Mouse (Mus musculus) hindbrain, embryonic 14.5 days (tissue): Measurements from ENCODE around the gene Atg5. TPM values are rescaled to one million over a fixed set of nuclear protein-coding genes. Genes with fewer than 3 reads are reported as not detected.

ENCODE experiments used
- ATAC-seq: fragments of 200-750 bp; cut with Nextera tagmentation; 2 replicates; pipeline ENCODE4 v1.8.0; 2017; ENCODE audit warnings: moderate number of reproducible peaks, mild to moderate bottlenecking, moderate TSS enrichment, moderate library complexity; ENCODE audit not compliant: low FRiP score
- DNase-seq: peaks from one replicate; pipeline ENCODE4 v3.0.0-alpha.2; 2015; ENCODE audit warnings: low spot score
- H3K27ac ChIP-seq: fragments of 300-500 bp; sonication (generic); 2 replicates; pipeline ENCODE4 v1.5.1; 2014; ENCODE audit warnings: mild to moderate bottlenecking, moderate library complexity
- H3K27me3 ChIP-seq: fragments of 300-500 bp; sonication (generic); 2 replicates; pipeline ENCODE4 v1.6.1; 2014; ENCODE audit warnings: mild to moderate bottlenecking, low read length, mixed read lengths; ENCODE audit not compliant: control insufficient read depth, insufficient read depth
- H3K36me3 ChIP-seq: fragments of 300-500 bp; sonication (generic); replicated peaks from 2 replicates; pipeline ENCODE4 v1.6.1; 2014; ENCODE audit not compliant: control insufficient read depth, insufficient read depth
- H3K4me1 ChIP-seq: fragments of 300-500 bp; sonication (generic); replicated peaks from 2 replicates; pipeline ENCODE4 v1.6.1; 2014; ENCODE audit warnings: antibody characterized with exemption, low read length, mixed read lengths; ENCODE audit not compliant: control insufficient read depth, insufficient read depth
- H3K4me2 ChIP-seq: fragments of 300-500 bp; sonication (generic); replicated peaks from 2 replicates; pipeline ENCODE4 v1.6.1; 2014; ENCODE audit warnings: mild to moderate bottlenecking, moderate library complexity
- H3K4me3 ChIP-seq: fragments of 300-500 bp; sonication (generic); replicated peaks from 2 replicates; pipeline ENCODE4 v1.5.1; 2014; ENCODE audit warnings: mild to moderate bottlenecking, low read length
- H3K9ac ChIP-seq: fragments of 300-500 bp; sonication (generic); 2 replicates; pipeline ENCODE4 v1.6.1; 2014
- H3K9me3 ChIP-seq: fragments of 300-500 bp; sonication (generic); 2 replicates; pipeline ENCODE4 v1.6.1; 2016; ENCODE audit warnings: low read length; ENCODE audit not compliant: control insufficient read depth
- WGBS: fragments of 180-500 bp; shearing (Covaris S2); extraction: QIAGEN DNeasy Blood & Tissue Kit; methylation state at CpG from one replicate; pipeline ENCODE4 v1.1.7; 2014; 5-methylcytosine and 5-hydroxymethylcytosine counted together
- polyA plus RNA-seq: library from polyadenylated mRNA; unstranded; fragments of >200 nt; fragmentation: Nextera tagmentation; extraction: Ambion mirVana; gene quantifications from 2 replicates; pipeline ENCODE4 v1.2.1, GENCODE M21; 2014

Atg5 gene
- polyA plus RNA-seq, 1 experiment from 2014 or later: 41.6 TPM

GRCm38 (mm10) chr10:44388706-44389233 lies 120.6 kb downstream of the Atg5 start:
- H3K4me3 ChIP-seq: no peak overlapping the region
- no peaks in the 10 kb centered on the region for H3K9me3 ChIP-seq
- no peak overlapping the region for H3K9ac ChIP-seq
- no peak overlapping the region for H3K4me2 ChIP-seq
- DNase-seq (no peak), ATAC-seq (no peak)
- H3K27ac ChIP-seq: no peak overlapping the region
- WGBS: 83% methylated on average over 11 of the region's 11 CpGs
- H3K36me3 ChIP-seq: no peaks in the 10 kb centered on the region
- no peaks in the 10 kb centered on the region for H3K27me3 ChIP-seq
- H3K4me1 ChIP-seq: no peaks in the 10 kb centered on the region

GRCm38 (mm10) chr10:44390286-44390685 lies 122.1 kb downstream of the Atg5 start:
- no peak for ATAC-seq
- H3K4me2 ChIP-seq: no peak overlapping the region
- H3K36me3 ChIP-seq: no peaks in the 10 kb centered on the region
- DNase-seq: no peak
- no peaks in the 10 kb centered on the region for H3K27me3 ChIP-seq
- no peak overlapping the region for H3K4me3 ChIP-seq
- 76% methylated on average over 5 of the region's 5 CpGs for WGBS
- no peak overlapping the region for H3K9ac ChIP-seq
- H3K27ac ChIP-seq: no peak overlapping the region
- no peaks in the 10 kb centered on the region for H3K9me3 ChIP-seq
- H3K4me1 ChIP-seq: no peaks in the 10 kb centered on the region

- Histone ChIP-seq H3K36me3 (no peaks in the 10 kb centered on the region), H3K9me3 (no peaks in the 10 kb centered on the region), H3K4me2 (no peak overlapping the region), H3K9ac (no peak overlapping the region), H3K27me3 (no peaks in the 10 kb centered on the region), H3K4me3 (no peak overlapping the region), H3K4me1 (no peaks in the 10 kb centered on the region), H3K27ac (no peak overlapping the region)
- WGBS: 54% methylated on average over 12 of the region's 12 CpGs
- no peak for DNase-seq
- no peak for ATAC-seq
Measured at GRCm38 (mm10) chr10:44391509-44392290, 123.5 kb downstream of the Atg5 start.

- Histone ChIP-seq H3K4me2 (no peak overlapping the region), H3K9me3 (no peaks in the 10 kb centered on the region), H3K36me3 (no peaks in the 10 kb centered on the region), H3K4me3 (no peak overlapping the region), H3K4me1 (no peaks in the 10 kb centered on the region), H3K27ac (no peak overlapping the region), H3K27me3 (no peaks in the 10 kb centered on the region), H3K9ac (no peak overlapping the region)
- WGBS: 84% methylated on average over 8 of the region's 8 CpGs
- DNase-seq (no peak), ATAC-seq (no peak)
Measured at GRCm38 (mm10) chr10:44392855-44393254, 124.7 kb downstream of the Atg5 start.

- Histone ChIP-seq H3K9me3 (no peaks in the 10 kb centered on the region), H3K36me3 (no peaks in the 10 kb centered on the region), H3K27ac (no peak overlapping the region), H3K4me1 (no peaks in the 10 kb centered on the region), H3K27me3 (no peaks in the 10 kb centered on the region), H3K4me2 (no peak overlapping the region), H3K4me3 (no peak overlapping the region), H3K9ac (no peak overlapping the region)
- DNase-seq: no peak
- 63% methylated on average over 3 of the region's 3 CpGs for WGBS
- no peak for ATAC-seq
Measured at GRCm38 (mm10) chr10:44400119-44400518, 132.0 kb downstream of the Atg5 start.

- Histone ChIP-seq H3K4me2 (no peak overlapping the region), H3K9ac (no peak overlapping the region), H3K4me3 (no peak overlapping the region), H3K27me3 (no peaks in the 10 kb centered on the region), H3K27ac (no peak overlapping the region), H3K9me3 (no peaks in the 10 kb centered on the region), H3K4me1 (no peaks in the 10 kb centered on the region), H3K36me3 (no peaks in the 10 kb centered on the region)
- DNase-seq (no peak), ATAC-seq (no peak)
- 69% methylated on average over 13 of the region's 13 CpGs for WGBS
Measured at GRCm38 (mm10) chr10:44400602-44401001, 132.4 kb downstream of the Atg5 start.

GRCm38 (mm10) chr10:44401600-44401999 lies 133.4 kb downstream of the Atg5 start:
- no peak for ATAC-seq
- no peaks in the 10 kb centered on the region for H3K27me3 ChIP-seq
- DNase-seq: no peak
- H3K9me3 ChIP-seq: no peaks in the 10 kb centered on the region
- no peaks in the 10 kb centered on the region for H3K36me3 ChIP-seq
- no peaks in the 10 kb centered on the region for H3K4me1 ChIP-seq
- H3K27ac ChIP-seq: no peak overlapping the region
- WGBS: 88% methylated on average over 10 of the region's 10 CpGs
- no peak overlapping the region for H3K9ac ChIP-seq
- H3K4me2 ChIP-seq: no peak overlapping the region
- no peak overlapping the region for H3K4me3 ChIP-seq

GRCm38 (mm10) chr10:44403415-44403814 lies 135.3 kb downstream of the Atg5 start:
- Histone ChIP-seq H3K27me3 (no peaks in the 10 kb centered on the region), H3K4me1 (no peaks in the 10 kb centered on the region), H3K4me3 (no peak overlapping the region), H3K27ac (no peak overlapping the region), H3K9ac (no peak overlapping the region), H3K36me3 (no peaks in the 10 kb centered on the region), H3K9me3 (0 out of 2 replicates have a peak, but pooled peaks cover 5% of the 10 kb centered on the region), H3K4me2 (no peak overlapping the region)
- 78% methylated on average over 7 of the region's 7 CpGs for WGBS
- DNase-seq: no peak
- ATAC-seq: no peak

GRCm38 (mm10) chr10:44409054-44409453 lies 140.9 kb downstream of the Atg5 start:
- no peaks in the 10 kb centered on the region for H3K4me1 ChIP-seq
- no peaks in the 10 kb centered on the region for H3K36me3 ChIP-seq
- H3K27ac ChIP-seq: no peak overlapping the region
- no peak overlapping the region for H3K4me3 ChIP-seq
- no peaks in the 10 kb centered on the region for H3K27me3 ChIP-seq
- H3K9me3 ChIP-seq: 0 out of 2 replicates have a peak, but pooled peaks cover 5% of the 10 kb centered on the region
- no peak overlapping the region for H3K9ac ChIP-seq
- DNase-seq (no peak), ATAC-seq (no peak)
- WGBS: 86% methylated on average over 10 of the region's 10 CpGs
- H3K4me2 ChIP-seq: no peak overlapping the region
